Mouse (Mus musculus) limb, embryonic 15.5 days (tissue): ENCODE results near the gene Rhd. TPM values are rescaled to one million over a fixed set of nuclear protein-coding genes. Genes with fewer than 3 reads are reported as not detected.

ENCODE experiments used
- ATAC-seq: fragments of 200-750 bp; cut with Nextera tagmentation; 2 replicates; pipeline ENCODE4 v1.8.0; 2017; ENCODE audit warnings: low read depth, moderate TSS enrichment; ENCODE audit not compliant: insufficient number of reproducible peaks, low FRiP score, low TSS enrichment
- H3K27ac ChIP-seq: fragments of 300-500 bp; sonication (generic); 2 replicates; pipeline ENCODE4 v1.5.1; 2015; ENCODE audit warnings: moderate library complexity, mild to moderate bottlenecking, inconsistent platforms
- H3K27me3 ChIP-seq: fragments of 300-500 bp; sonication (generic); 2 replicates; pipeline ENCODE4 v1.6.1; 2015; ENCODE audit warnings: inconsistent platforms
- H3K36me3 ChIP-seq: fragments of 300-500 bp; sonication (generic); 2 replicates; pipeline ENCODE4 v1.6.1; 2015; ENCODE audit warnings: inconsistent platforms
- H3K4me1 ChIP-seq: fragments of 300-500 bp; sonication (generic); 2 replicates; pipeline ENCODE4 v1.6.1; 2015; ENCODE audit warnings: inconsistent platforms
- H3K4me2 ChIP-seq: fragments of 300-500 bp; sonication (generic); 2 replicates; pipeline ENCODE4 v1.6.1; 2015; ENCODE audit warnings: mild to moderate bottlenecking, inconsistent platforms
- H3K4me3 ChIP-seq: fragments of 300-500 bp; sonication (generic); 2 replicates; pipeline ENCODE4 v1.5.1; 2015; ENCODE audit warnings: mild to moderate bottlenecking, inconsistent platforms
- H3K9ac ChIP-seq: fragments of 300-500 bp; sonication (generic); 2 replicates; pipeline ENCODE4 v1.6.1; 2015; ENCODE audit warnings: inconsistent platforms
- H3K9me3 ChIP-seq: fragments of 300-500 bp; sonication (generic); 2 replicates; pipeline ENCODE4 v1.6.1; 2016; ENCODE audit warnings: inconsistent platforms
- WGBS: fragments of 180-500 bp; shearing (Covaris S2); methylation state at CpG from one replicate; pipeline ENCODE4 v1.1.7; 2015; 5-methylcytosine and 5-hydroxymethylcytosine counted together
- polyA plus RNA-seq: library from polyadenylated mRNA; unstranded; fragments of >200 nt; fragmentation: Nextera tagmentation; extraction: Ambion mirVana; gene quantifications from 2 replicates; pipeline ENCODE4 v1.2.1, GENCODE M21; 2015

Gene Rhd
- polyA plus RNA-seq, 1 experiment from 2014 or later: 4.0 TPM

DNA sequence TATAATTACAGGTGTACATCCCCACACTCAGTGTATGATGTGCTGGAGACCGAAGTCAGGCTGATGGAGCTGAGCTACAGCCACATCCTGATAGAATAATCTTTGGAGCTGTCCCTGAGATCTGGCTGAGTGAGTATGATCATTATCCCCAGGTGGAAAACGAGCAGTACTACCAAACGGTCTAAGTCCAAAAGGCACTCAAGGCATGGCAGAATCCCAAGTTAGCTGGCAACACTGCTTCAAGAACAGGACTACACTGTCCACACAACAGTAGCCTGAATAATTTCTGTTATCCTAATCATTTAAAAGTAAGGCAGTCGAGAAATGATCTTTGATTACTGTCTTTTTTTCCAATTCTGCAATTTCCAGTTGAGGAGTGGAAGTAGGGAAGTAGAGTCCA, 20.8 kb upstream of the Rhd start:
- WGBS: 80% methylated on average over 4 of the region's 4 CpGs
- no peak overlapping the region for H3K4me2 ChIP-seq
- H3K4me3 ChIP-seq: no peak overlapping the region
- H3K27ac ChIP-seq: no peak overlapping the region
- ATAC-seq: no peak
- no peak overlapping the region for H3K9ac ChIP-seq
- no peaks in the 10 kb centered on the region for H3K27me3 ChIP-seq
- no peaks in the 10 kb centered on the region for H3K9me3 ChIP-seq
- 0 out of 2 replicates have a peak, but pooled peaks cover 3% of the 10 kb centered on the region for H3K36me3 ChIP-seq
- H3K4me1 ChIP-seq: peaks cover 12% of the 10 kb centered on the region

DNA sequence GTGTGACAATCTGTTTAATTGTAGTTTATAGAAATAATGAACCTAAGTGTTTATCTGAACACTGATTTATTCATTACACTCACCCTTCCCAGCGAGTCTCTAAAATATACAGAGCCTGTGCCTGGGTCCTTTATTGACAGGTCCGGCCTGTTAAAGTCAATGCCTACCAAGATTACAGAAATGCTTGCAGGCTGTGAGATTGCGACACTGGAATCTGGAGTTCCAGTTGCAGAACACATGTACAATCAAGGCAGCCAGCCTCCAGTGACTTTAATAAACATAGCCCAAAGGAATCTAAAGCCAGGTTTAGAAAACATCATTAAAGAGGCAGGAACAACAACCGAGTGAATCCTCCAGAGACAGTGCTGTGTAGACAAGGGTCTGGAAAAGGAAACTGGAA, 16.7 kb upstream of the Rhd start:
- WGBS: 52% methylated on average over 4 of the region's 4 CpGs
- Histone ChIP-seq H3K4me3 (no peak overlapping the region), H3K36me3 (no peaks in the 10 kb centered on the region), H3K4me2 (no peak overlapping the region), H3K27me3 (no peaks in the 10 kb centered on the region), H3K4me1 (peaks cover 29% of the 10 kb centered on the region), H3K9me3 (no peaks in the 10 kb centered on the region), H3K9ac (no peak overlapping the region), H3K27ac (0 out of 2 replicates have a peak overlapping the region, but pooled peaks have one; percentile 5)
- no peak for ATAC-seq

DNA sequence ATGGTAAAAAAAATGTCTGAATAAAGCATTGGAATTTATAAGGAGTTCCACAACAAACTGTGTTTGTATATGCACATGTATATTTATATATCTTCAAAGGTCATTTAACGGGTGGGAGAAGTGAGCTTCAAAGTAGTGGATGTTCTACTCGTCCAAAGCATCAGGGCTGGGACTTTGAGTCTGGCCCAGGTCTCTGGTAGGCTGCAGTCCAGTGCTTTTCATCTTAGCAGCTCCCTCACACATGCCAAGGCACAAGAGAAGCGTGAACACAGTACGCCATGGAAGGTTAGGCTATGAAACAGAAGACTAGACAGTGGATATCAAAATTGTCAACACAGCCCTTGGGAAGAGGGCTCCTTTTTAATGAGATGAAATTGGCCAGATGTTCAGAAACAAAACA, 13.8 kb upstream of the Rhd start:
- Histone ChIP-seq H3K4me2 (no peak overlapping the region), H3K4me3 (no peak overlapping the region), H3K27me3 (no peaks in the 10 kb centered on the region), H3K9ac (no peak overlapping the region), H3K27ac (no peak overlapping the region), H3K9me3 (no peaks in the 10 kb centered on the region), H3K36me3 (no peaks in the 10 kb centered on the region), H3K4me1 (peaks cover 29% of the 10 kb centered on the region)
- no peak for ATAC-seq
- 69% methylated on average over 4 of the region's 4 CpGs for WGBS

DNA sequence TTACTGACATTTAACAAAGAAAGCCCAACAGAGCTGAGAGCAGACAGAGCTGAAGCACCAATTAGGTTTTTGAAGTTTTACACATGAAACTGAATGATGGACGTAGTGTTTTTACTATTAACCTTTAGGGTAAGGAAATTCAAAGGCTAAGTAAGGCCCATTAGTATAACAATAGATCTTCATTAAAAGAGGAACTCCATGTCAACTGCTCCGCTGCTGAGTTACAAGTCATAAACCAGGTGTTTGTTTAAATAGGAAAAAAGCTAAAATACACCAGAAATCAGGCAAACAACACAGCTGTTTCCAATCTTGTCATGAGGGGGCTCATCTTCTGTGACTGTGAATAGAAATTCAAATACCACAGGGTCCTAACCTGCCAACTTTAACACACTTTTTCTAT, 13.1 kb upstream of the Rhd start:
- Histone ChIP-seq H3K27ac (no peak overlapping the region), H3K4me2 (peak overlapping the region; percentile 83; the same call in 1 of the 2 replicates), H3K36me3 (no peaks in the 10 kb centered on the region), H3K9ac (no peak overlapping the region), H3K27me3 (peaks cover 2% of the 10 kb centered on the region; the same call in 1 of the 2 replicates), H3K9me3 (no peaks in the 10 kb centered on the region), H3K4me3 (no peak overlapping the region), H3K4me1 (peaks cover 27% of the 10 kb centered on the region)
- 37% methylated on average over 2 of the region's 2 CpGs for WGBS
- ATAC-seq: no peak

DNA sequence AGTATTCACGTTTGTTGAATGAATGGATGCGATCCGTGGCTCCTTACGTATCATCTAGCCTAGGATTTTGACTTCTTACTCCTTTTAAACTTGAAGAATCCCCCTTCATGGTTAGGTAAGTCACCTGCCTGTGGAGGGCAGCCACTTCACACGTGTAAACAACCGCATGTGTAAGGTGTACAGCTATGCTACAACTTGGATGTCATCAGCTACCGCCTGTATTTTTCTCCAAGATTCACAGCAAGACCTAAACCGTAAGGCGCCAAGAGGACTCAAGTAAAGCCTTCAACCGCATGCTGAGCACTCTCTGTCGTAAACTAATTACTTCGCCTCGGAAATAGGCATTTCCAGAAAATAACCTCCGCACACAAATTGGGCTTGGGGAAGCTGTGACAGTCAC, 12.5 kb upstream of the Rhd start:
- no peaks in the 10 kb centered on the region for H3K9me3 ChIP-seq
- H3K4me2 ChIP-seq: peak overlapping the region; percentile 83
- peaks cover 34% of the 10 kb centered on the region for H3K4me1 ChIP-seq
- peak overlapping the region; percentile 89; the same call in 1 of the 2 replicates for H3K27ac ChIP-seq
- no peaks in the 10 kb centered on the region for H3K36me3 ChIP-seq
- 11% methylated on average over 14 of the region's 14 CpGs for WGBS
- peak overlapping the region; percentile 94 for H3K9ac ChIP-seq
- peaks cover 4% of the 10 kb centered on the region; the same call in 1 of the 2 replicates for H3K27me3 ChIP-seq
- no peak for ATAC-seq
- peak overlapping the region; percentile 99 for H3K4me3 ChIP-seq

DNA sequence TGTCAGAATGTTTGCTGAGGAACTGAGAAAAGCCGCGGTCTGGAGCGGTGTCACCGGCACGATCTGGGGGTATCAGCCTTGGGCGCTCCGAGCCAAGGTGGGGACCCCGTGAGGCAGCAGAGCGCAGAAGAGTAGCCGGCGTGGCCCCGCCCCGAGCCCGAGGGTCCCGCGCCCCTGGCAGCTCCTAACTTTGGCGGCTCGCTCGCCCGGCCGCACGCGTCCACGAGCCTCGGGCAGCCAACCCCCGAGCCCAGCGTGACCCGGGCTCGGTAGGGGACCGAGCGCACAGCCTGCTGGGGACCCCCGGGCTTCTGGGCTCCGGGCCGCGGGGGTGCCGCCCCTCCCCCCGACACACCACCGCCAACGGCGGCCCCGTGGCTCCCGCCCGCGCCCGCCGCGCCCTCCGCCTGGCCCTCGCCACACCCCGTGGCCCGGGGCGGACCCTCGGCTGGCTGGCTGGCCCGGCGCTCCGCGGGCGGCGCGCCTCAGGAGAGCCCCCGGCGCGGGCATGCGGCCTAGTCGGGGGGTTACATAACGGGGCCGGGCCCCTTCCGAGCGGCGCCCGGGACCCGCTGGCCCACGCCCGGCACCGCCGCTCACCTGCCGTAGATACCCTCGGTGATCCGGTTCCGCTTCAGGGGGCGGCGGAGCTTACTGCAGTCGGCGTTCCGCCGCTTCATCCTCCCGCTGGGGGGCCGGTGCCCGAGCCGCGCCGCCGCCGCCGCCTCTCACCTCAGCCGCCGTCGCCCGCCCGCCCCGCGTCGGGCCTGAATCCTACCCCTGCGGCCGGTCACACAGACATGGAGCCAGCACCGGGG, 11.7 kb upstream of the Rhd start:
- no peaks in the 10 kb centered on the region for H3K36me3 ChIP-seq
- H3K4me3 ChIP-seq: peak overlapping the region; percentile 99
- no peaks in the 10 kb centered on the region for H3K9me3 ChIP-seq
- peak overlapping the region; percentile 94 for H3K9ac ChIP-seq
- peak overlapping the region; percentile 83 for H3K4me2 ChIP-seq
- H3K27me3 ChIP-seq: peaks cover 4% of the 10 kb centered on the region; the same call in 1 of the 2 replicates
- peaks cover 32% of the 10 kb centered on the region for H3K4me1 ChIP-seq
- peak overlapping the region; percentile 89 for H3K27ac ChIP-seq
- WGBS: under 1% methylated on average over 74 of the region's 106 CpGs
- ATAC-seq: no peak; the same call in 1 of the 2 replicates

DNA sequence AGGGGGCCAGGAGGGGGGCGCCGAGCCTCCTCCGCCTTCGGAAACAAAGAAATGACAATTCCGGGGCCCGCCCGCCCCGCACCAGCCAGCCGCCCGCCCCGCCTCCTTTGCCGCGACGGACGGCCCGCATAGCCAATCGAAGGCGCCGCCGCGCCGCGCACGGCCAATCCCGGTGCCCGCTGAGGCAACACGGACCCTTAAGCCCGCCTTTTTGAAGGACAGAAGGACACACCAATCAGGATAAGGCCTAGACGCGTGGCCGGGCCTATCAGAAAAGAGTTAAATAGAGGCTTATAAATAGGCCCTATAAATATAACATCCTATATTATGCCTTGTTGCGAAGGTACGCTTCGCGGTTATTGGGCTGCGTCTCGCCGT, 11.1 kb upstream of the Rhd start, which contains the start of gene Maco1:
Gene Maco1 (minus strand): TSS at position 87 of the 378 bp plus-strand sequence.
- Histone ChIP-seq H3K27me3 (peaks cover 4% of the 10 kb centered on the region; the same call in 1 of the 2 replicates), H3K4me3 (peak within 1 kb of the TSS; percentile 99), H3K4me1 (peaks cover 28% of the 10 kb centered on the region), H3K4me2 (peak within 1 kb of the TSS; percentile 83), H3K9me3 (no peaks in the 10 kb centered on the region), H3K36me3 (no peaks in the 10 kb centered on the region), H3K27ac (peak within 1 kb of the TSS; percentile 92), H3K9ac (peak within 1 kb of the TSS; percentile 94)
- WGBS: under 1% methylated on average over 38 of the region's 38 CpGs
- peak; percentile 94 for ATAC-seq

DNA sequence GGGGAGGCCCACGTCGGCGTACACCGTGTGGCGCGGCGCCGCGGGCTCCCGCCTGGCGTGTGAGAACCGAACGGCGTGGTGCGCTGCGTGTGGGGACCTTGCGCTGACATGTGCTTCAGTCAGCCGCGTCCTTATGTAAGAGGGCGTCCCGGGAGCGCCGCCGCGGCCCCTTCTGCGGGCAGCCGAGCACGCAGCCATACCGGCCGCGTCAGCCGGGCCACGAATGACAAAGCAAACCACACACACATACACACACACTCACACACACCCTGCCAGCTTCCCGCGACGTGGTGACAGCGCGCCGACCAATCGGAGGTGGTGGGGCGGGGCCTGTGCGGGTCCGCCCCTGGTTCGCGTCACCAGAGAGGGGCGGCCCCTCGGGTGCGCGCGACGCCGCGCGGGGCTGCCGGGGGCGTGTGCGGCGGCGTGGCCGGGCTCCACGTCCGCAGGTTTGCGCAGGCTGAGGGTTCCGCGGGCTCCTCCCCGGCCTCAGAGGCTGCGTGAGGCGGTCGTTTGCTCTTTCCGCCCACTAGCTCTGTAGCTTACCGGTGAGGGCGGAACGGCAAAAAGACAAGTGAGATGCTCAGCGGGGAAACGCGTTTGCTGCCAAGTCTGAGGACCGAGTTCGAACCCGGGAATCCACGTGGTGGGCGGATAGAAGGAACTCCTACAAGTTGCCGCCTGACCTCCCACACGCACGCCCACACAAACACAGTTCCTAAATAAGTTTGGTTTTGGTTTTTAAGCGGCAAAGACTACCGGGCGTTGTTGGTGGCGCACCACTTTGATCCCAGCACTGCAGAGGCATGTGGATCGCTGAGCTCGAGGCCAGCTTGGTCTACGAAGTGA, 10.5 kb upstream of the Rhd start:
- Histone ChIP-seq H3K27me3 (peaks cover 4% of the 10 kb centered on the region; the same call in 1 of the 2 replicates), H3K9ac (peak overlapping the region; percentile 56), H3K9me3 (no peaks in the 10 kb centered on the region), H3K36me3 (no peaks in the 10 kb centered on the region), H3K4me2 (peak overlapping the region; percentile 83), H3K4me1 (peaks cover 28% of the 10 kb centered on the region), H3K27ac (peak overlapping the region; percentile 92), H3K4me3 (peak overlapping the region; percentile 99)
- ATAC-seq: peak; percentile 92
- WGBS: under 1% methylated on average over 88 of the region's 91 CpGs

DNA sequence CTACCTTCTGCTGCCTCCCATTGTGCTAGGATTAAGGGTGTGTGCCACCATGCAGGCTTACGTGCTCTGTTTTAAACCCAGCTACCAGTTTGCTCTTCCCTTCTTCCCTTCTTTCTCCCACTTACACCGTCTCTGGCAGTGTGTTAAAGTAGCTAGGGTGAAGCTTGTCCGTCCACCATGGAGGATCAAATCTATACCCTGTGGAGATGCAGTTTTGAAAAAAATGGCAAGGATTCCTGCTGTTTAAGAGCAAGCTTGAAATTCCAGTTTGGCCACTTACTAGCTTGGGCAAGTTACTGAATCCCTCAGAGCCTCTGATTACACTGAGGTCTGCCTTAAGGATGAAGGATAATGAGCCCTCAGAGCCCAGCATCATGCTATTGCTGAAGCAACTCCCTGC, 9.0 kb upstream of the Rhd start:
- Histone ChIP-seq H3K27ac (no peak overlapping the region), H3K4me2 (no peak overlapping the region), H3K9me3 (no peaks in the 10 kb centered on the region), H3K4me3 (no peak overlapping the region), H3K9ac (no peak overlapping the region), H3K4me1 (peaks cover 28% of the 10 kb centered on the region), H3K36me3 (no peaks in the 10 kb centered on the region), H3K27me3 (peaks cover 4% of the 10 kb centered on the region; the same call in 1 of the 2 replicates)
- WGBS: 42% methylated on average over 3 of the region's 3 CpGs
- no peak for ATAC-seq

DNA sequence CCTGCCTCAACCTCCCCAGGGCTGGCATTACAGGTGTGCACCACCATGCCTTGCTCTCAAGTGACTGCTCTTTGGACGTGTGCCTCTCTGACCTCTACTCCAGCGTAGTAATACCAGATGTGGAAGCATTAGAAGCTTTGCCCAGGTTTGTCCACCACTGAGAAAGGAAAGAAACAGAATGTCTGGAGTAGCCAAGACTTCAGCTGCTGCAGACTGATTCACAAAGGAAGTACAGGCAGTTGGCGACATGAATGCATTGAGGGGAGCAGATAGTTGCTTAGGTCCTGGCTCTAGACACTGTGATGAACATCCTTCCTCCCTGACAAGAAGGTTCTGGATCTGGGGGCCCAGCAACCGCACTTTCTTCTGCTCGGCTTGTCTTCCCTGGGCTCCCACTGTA, 8.3 kb upstream of the Rhd start:
- no peak overlapping the region for H3K4me3 ChIP-seq
- H3K27ac ChIP-seq: peak overlapping the region; percentile 38; the same call in 1 of the 2 replicates

DNA sequence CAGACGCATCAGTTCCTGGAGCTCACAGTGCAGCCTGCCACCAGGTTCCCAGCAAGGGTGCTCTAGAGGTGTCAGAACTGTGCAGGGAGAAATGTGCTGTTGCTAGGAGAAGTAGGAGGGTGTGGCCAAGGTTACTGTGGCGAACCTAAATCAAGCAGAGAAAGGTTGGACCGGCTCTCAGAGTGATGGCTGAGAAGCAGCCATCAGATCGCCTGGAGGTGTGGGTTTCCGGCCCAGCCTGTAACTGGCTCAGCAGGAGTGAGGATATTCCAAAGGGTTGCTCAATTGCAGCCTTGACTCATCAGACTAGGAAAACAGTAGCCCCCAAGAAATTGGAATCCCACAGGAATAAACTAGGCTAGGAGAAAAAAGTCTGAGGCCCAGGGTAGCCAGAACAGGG, 7.8 kb upstream of the Rhd start:
- H3K27me3 ChIP-seq: peaks cover 4% of the 10 kb centered on the region; the same call in 1 of the 2 replicates
- H3K9me3 ChIP-seq: no peaks in the 10 kb centered on the region
- no peak overlapping the region for H3K4me2 ChIP-seq
- no peak for ATAC-seq
- H3K4me1 ChIP-seq: peaks cover 18% of the 10 kb centered on the region
- no peak overlapping the region for H3K9ac ChIP-seq
- H3K27ac ChIP-seq: peak overlapping the region; percentile 38; the same call in 1 of the 2 replicates
- 27% methylated on average over 5 of the region's 5 CpGs for WGBS
- H3K4me3 ChIP-seq: no peak overlapping the region
- no peaks in the 10 kb centered on the region for H3K36me3 ChIP-seq

More for the DNA sequence above, 8.3 kb upstream of the Rhd start:
- Histone ChIP-seq H3K9ac (no peak overlapping the region), H3K27me3 (peaks cover 4% of the 10 kb centered on the region; the same call in 1 of the 2 replicates), H3K4me2 (no peak overlapping the region), H3K36me3 (no peaks in the 10 kb centered on the region), H3K9me3 (no peaks in the 10 kb centered on the region), H3K4me1 (peaks cover 22% of the 10 kb centered on the region)
- ATAC-seq: no peak
- WGBS: 48% methylated on average over 5 of the region's 5 CpGs
